Mouse (Mus musculus): ENCODE measurements at regions not wholly inside any gene's neighbourhood (a gene's known extent, or its start where the extent isn't known, plus 50 kb on each side); places are given as distances from the start of the nearest gene placed in this dataset.

DNA sequence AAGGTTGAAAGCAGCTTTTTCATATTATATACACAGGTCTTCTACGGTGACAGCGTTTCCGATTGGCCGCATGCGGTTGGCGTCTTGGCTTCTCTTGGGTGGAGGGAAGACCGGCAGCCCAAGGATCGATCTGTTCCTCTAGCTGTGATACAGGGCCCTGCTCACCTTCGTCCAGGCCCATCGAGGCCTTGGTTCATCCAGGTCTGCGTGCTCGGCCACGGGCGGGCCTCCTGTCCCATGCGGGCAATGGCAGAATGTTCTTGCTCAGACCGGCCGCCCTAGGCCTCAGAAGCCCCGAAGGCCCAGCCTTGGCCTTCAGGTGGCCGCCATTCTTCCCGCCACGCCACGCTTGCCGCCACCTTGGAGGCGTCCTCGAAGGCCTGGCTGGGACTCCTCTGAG is 194.4 kb upstream of the Ppp6c start:
- ATAC-seq (ENCODE audit: low read depth) (no peak), DNase-seq (no peak)
- no peaks in the 10 kb centered on the region for H3K27me3 ChIP-seq
- H3K36me3 ChIP-seq = no peaks in the 10 kb centered on the region
- no peak overlapping the region for H3K27ac ChIP-seq
- WGBS (ENCODE audit: insufficient replicate concordance) = 92% methylated on average over 25 of the region's 25 CpGs
- no peaks in the 10 kb centered on the region for H3K4me1 ChIP-seq (replicated peaks)
- H3K4me2 ChIP-seq = no peak overlapping the region
- 0 out of 2 replicates have a peak, but pooled peaks cover 3% of the 10 kb centered on the region for H3K9me3 ChIP-seq (replicated peaks)
- H3K9ac ChIP-seq = no peak overlapping the region
- no peak overlapping the region for H3K4me3 ChIP-seq (replicated peaks)

DNA sequence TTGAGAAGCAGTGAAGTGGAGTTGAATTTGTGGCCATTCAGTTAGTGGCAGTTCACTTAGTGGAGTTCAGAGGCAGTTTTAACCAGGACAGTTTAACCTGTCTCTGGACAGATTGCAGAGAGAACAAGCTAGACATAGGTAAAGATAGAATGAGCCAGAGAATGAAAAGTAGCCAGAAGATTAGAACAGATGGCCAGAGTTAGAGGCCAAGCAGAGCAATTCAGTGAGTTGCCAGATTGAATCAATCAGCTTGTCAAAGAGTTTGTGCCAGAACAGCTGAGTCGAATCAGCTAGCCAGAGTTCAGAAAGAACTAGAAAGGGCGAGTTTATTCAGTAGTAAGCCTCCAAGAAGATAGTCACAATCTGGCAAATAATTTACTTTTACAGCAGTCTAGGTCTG is 174.1 kb upstream of the Ppp6c start:
- H3K27ac ChIP-seq = no peak overlapping the region
- no peak for ATAC-seq (ENCODE audit: low read depth)
- H3K4me1 ChIP-seq (replicated peaks) = no peaks in the 10 kb centered on the region
- no peaks in the 10 kb centered on the region for H3K36me3 ChIP-seq
- H3K4me3 ChIP-seq (replicated peaks) = no peak overlapping the region
- DNase-seq = no peak
- no peaks in the 10 kb centered on the region for H3K9me3 ChIP-seq (replicated peaks)
- H3K9ac ChIP-seq = no peak overlapping the region
- H3K4me2 ChIP-seq = no peak overlapping the region
- 44% methylated on average over 2 of the region's 2 CpGs for WGBS (ENCODE audit: insufficient replicate concordance)
- H3K27me3 ChIP-seq = no peaks in the 10 kb centered on the region

DNA sequence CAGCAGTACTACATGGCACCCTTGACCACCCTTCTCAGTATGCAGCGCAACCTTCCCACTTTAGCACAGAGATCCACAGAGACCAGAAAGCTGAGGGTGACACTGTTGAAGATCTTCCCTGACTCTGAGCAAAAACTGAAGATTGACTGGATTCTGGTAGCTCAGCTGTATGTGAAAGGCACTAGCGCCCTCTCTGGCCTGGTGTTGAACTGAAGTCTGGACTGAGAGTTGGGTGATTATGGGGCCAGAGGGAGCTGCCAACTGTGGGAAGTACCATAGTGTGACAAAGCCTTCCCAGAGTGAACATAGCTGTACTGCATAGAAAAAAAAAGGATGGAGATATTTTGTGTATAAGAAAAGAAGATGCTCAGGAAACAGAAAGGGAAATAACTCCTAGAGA is 173.3 kb upstream of the Ppp6c start:
- Histone ChIP-seq H3K9ac (no peak overlapping the region), H3K9me3 (replicated peaks) (no peaks in the 10 kb centered on the region), H3K27ac (no peak overlapping the region), H3K27me3 (no peaks in the 10 kb centered on the region), H3K4me1 (replicated peaks) (no peaks in the 10 kb centered on the region), H3K4me2 (no peak overlapping the region), H3K36me3 (no peaks in the 10 kb centered on the region), H3K4me3 (replicated peaks) (no peak overlapping the region)
- DNase-seq (no peak), ATAC-seq (ENCODE audit: low read depth) (no peak)
- 54% methylated on average over 2 of the region's 2 CpGs for WGBS (ENCODE audit: insufficient replicate concordance)

DNA sequence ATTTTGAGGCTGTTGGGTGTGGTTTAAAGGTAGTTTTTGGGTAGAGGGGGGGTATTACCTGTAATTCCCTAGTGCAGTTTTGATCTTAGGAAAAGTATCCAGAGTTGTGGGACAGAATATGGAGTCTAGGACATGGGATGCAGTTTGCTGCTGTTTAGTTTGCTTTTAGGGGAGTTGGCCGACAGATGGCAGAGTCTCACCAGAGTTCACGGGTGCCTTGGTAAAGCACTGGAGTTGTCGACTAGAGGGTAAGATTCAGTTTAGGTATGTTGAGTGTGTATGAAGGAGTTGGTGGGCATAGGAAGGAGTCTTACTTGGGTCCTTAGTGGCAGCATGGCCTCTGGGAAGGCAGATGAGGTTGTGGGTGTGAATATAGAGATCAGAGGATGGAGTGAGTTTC is 168.4 kb upstream of the Ppp6c start:
- 52% methylated on average over 3 of the region's 3 CpGs for WGBS (ENCODE audit: insufficient replicate concordance)
- no peak for ATAC-seq (ENCODE audit: low read depth)
- Histone ChIP-seq H3K27ac (no peak overlapping the region), H3K27me3 (no peaks in the 10 kb centered on the region), H3K4me2 (no peak overlapping the region), H3K9me3 (replicated peaks) (no peaks in the 10 kb centered on the region), H3K4me1 (replicated peaks) (no peaks in the 10 kb centered on the region), H3K36me3 (no peaks in the 10 kb centered on the region), H3K4me3 (replicated peaks) (no peak overlapping the region), H3K9ac (no peak overlapping the region)
- no peak for DNase-seq

DNA sequence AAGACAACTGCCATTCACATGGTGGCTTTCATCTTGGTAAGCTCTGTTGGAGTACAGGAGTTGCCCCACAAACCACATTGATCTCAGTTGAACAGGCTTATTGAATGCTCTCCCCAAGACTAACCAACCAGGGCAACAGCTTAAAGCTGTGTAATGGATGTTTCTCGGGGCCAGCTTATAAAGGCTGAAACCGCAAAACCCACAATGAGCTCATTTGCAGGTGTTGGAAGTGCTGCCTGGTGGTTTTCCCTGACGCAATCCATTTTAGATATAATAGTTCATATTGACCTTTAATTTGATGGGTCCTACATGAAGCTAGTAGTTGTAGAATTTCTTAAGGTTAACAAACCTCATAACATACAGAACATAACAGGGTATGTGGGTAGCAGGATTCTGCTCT is 151.0 kb upstream of the Ppp6c start:
- Histone ChIP-seq H3K4me3 (replicated peaks) (no peak overlapping the region), H3K27ac (no peak overlapping the region), H3K9me3 (replicated peaks) (no peaks in the 10 kb centered on the region), H3K4me1 (replicated peaks) (no peaks in the 10 kb centered on the region), H3K27me3 (no peaks in the 10 kb centered on the region), H3K4me2 (no peak overlapping the region), H3K36me3 (no peaks in the 10 kb centered on the region), H3K9ac (no peak overlapping the region)
- 63% methylated on average over 3 of the region's 3 CpGs for WGBS (ENCODE audit: insufficient replicate concordance)
- DNase-seq = no peak
- no peak for ATAC-seq (ENCODE audit: low read depth)

DNA sequence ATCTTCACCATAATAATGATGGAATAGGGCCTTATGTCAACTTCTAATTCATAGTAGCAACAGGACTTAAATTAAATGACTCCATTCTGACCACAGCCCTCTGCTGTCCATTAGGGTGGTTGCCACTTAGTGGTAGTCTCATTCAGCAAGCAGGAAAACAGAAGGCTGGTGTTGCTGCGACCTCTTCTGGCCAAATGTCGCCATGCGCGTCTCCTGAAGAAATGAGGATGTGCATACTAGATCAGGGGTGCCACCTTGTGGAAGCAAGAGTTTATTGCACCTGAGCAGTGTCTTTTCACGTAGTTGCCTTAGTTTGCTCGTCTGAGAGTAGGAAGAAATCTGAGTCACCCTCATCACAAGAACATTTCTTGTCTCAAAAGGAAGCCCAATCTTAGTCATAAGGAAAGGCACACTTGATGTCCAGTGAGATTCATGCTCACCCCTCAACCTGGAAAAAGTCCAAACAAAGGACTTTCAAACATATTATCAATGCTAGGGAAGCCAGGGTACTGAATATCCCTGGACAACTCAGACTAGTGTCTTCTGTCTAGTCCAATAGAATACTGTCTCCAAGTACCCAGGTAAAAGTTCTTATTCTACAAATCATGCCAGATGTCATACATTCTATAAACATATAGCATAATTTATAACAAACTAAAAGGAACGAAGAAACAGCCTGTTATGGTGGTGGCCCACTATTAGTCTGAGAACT is 147.0 kb upstream of the Ppp6c start:
- WGBS (ENCODE audit: insufficient replicate concordance) = 14% methylated on average over 7 of the region's 7 CpGs
- H3K9ac ChIP-seq = no peak overlapping the region
- no peak overlapping the region for H3K4me2 ChIP-seq
- DNase-seq = peak; percentile 87
- peak; percentile 83 for ATAC-seq (ENCODE audit: low read depth)
- no peaks in the 10 kb centered on the region for H3K9me3 ChIP-seq (replicated peaks)
- no peaks in the 10 kb centered on the region for H3K36me3 ChIP-seq
- no peaks in the 10 kb centered on the region for H3K27me3 ChIP-seq
- no peaks in the 10 kb centered on the region for H3K4me1 ChIP-seq (replicated peaks)
- no peak overlapping the region for H3K27ac ChIP-seq
- H3K4me3 ChIP-seq (replicated peaks) = no peak overlapping the region

DNA sequence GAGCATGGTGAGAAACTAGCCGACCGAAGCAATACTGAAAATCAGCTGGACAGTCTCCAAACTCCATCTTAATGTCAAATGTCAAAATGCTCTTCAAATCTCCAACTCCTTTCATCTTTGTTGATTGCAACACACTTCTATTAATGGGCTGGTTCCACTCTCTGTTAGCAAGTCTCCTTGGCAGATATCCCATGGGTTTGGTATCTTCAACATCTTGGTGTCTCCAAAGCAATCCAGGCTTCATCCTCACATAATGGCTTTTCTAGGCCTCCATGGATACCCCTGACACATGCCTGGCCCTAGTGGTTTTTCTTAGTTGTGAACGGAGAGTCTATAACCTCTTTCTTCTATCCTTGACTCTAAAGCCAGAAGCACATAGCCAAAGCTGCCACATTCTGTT is 118.0 kb upstream of the Ppp6c start:
- no peaks in the 10 kb centered on the region for H3K36me3 ChIP-seq
- H3K4me1 ChIP-seq (replicated peaks) = no peaks in the 10 kb centered on the region
- 59% methylated on average over 3 of the region's 3 CpGs for WGBS (ENCODE audit: insufficient replicate concordance)
- ATAC-seq (ENCODE audit: low read depth) (no peak), DNase-seq (no peak)
- no peak overlapping the region for H3K4me3 ChIP-seq (replicated peaks)
- H3K9ac ChIP-seq = no peak overlapping the region
- H3K27ac ChIP-seq = no peak overlapping the region
- H3K27me3 ChIP-seq = no peaks in the 10 kb centered on the region
- H3K4me2 ChIP-seq = no peak overlapping the region
- H3K9me3 ChIP-seq (replicated peaks) = no peaks in the 10 kb centered on the region

DNA sequence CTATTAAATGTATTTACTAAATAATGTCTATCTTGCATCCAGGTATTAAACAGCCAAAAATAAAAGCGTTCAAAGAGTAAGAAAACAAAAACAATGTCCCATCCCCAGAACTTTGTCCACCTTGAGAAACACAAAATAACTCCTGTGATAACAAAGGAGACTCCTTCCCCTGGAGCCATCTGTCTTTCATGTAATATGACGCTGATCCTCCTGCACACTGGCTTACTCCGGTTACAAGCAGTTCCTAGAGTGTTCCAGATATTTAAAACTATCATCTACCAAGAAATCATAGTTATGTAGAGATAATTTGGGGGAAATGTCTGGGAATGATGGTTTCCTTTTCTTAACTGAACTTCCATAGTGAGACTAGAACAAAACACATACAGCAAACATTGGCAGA is 114.2 kb upstream of the Ppp6c start:
- 59% methylated on average over 3 of the region's 3 CpGs for WGBS (ENCODE audit: insufficient replicate concordance)
- H3K27ac ChIP-seq = no peak overlapping the region
- no peak for DNase-seq

DNA sequence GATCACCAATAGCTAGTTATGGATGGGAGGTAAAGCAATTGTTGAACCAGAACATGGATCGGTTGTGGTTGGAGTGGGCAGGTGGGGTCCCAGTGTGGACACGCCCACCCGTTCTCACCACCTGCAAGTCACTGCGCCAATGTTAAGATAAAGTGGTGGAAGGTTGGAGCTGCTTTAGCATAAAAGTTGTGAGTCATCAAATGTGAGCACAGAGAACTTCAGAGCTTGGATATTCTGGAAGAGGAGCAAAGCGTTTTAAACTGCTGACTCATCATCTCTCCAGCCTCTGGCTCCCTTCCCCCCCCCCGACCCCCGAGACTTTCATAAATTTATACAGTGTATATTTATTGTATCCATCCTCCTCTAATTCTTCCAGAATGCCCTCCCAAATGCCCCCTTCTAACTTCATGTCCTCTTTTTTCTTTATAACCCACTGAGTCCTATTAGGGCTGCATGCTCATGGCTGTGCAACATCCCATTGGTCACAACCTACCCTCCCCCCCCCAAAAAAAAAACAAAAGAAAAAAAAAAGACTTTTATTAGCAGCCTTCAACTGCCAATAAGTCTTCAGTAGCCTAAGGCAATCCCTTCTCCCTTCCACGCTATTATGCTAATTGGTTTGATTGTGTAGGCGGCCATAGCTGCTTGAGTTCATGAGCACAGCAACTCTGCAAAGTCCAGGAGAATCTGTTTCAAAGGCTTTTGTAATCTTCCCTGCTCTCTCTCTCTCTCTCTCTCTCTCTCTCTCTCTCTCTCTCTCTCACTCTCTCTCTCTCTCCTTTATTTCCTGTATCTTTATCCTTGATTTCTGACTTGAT is 112.8 kb upstream of the Ppp6c start:
- Histone ChIP-seq H3K4me1 (replicated peaks) (no peaks in the 10 kb centered on the region), H3K4me2 (no peak overlapping the region), H3K4me3 (replicated peaks) (no peak overlapping the region), H3K36me3 (no peaks in the 10 kb centered on the region), H3K27me3 (no peaks in the 10 kb centered on the region), H3K9me3 (replicated peaks) (no peaks in the 10 kb centered on the region), H3K27ac (no peak overlapping the region), H3K9ac (no peak overlapping the region)
- DNase-seq (no peak), ATAC-seq (ENCODE audit: low read depth) (no peak)
- 66% methylated on average over 9 of the region's 9 CpGs for WGBS (ENCODE audit: insufficient replicate concordance)

More for the DNA sequence above, 114.2 kb upstream of the Ppp6c start:
- Histone ChIP-seq H3K4me3 (replicated peaks) (no peak overlapping the region), H3K4me2 (no peak overlapping the region), H3K4me1 (replicated peaks) (no peaks in the 10 kb centered on the region), H3K27me3 (no peaks in the 10 kb centered on the region), H3K9me3 (replicated peaks) (no peaks in the 10 kb centered on the region), H3K36me3 (no peaks in the 10 kb centered on the region), H3K9ac (no peak overlapping the region)
- no peak for ATAC-seq (ENCODE audit: low read depth)

DNA sequence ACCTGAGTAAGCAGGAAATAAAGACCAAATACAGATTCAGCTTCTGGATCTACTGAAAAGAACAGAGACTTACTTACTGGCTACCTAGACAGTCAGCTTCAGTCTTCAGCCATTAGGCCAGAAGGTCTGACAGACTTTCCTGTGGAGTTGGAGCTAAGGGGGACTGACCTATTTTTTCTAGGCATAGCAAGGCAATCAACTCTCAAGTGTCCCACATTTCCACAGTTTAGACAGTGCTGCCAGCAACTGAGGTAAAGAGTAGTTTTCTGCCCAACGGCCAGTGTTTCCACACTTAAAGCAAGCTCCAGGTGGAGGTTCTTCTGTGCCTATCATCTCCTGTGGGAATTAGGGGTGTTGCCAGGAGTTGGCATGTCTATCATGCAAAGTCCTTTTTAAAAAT is 111.3 kb upstream of the Ppp6c start:
- H3K4me3 ChIP-seq (replicated peaks) = no peak overlapping the region
- H3K27ac ChIP-seq = no peak overlapping the region
- ATAC-seq (ENCODE audit: low read depth) (no peak), DNase-seq (no peak)
- H3K27me3 ChIP-seq = no peaks in the 10 kb centered on the region
- WGBS (ENCODE audit: insufficient replicate concordance) = 66% methylated on average over 1 of the region's 1 CpGs
- no peak overlapping the region for H3K4me2 ChIP-seq
- H3K9ac ChIP-seq = no peak overlapping the region
- H3K36me3 ChIP-seq = no peaks in the 10 kb centered on the region
- H3K4me1 ChIP-seq (replicated peaks) = no peaks in the 10 kb centered on the region
- H3K9me3 ChIP-seq (replicated peaks) = no peaks in the 10 kb centered on the region

DNA sequence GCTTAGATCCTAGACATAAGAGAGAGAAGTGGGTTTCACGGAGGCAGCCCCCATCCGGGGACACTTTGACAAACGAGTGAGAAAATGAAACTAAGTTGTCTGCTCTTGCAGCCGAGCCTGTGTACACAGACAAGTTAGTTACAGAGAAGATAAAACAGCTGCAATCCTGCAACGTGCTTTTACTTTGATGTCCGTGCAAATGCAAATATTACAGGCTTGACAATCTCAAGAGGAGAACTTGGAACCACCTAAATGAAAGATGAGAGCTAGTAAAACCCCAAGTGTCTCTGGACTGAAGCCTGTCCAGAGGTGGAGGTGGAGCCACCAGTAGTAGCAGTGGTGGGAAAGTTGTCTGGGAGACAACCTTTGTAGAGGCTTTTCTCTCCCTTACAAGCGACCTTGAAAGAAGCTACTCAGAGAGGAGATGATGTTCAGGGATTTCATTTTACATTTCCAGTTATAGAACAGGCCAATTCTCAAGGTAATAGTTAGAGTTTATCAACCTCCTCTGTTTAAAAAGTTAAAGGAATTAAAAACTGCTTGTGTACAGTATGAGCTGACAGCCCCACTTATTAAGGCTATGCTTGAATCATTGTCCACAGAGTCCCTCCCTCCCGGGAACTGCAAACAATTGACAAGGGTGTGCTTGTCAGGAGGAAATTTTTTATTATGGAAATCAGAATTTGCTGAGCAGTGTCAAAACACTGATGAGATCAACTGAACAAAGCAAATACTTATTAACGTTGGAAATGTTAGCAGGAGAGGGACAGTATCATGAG is 99.7 kb upstream of the Ppp6c start:
- Histone ChIP-seq H3K9me3 (replicated peaks) (no peaks in the 10 kb centered on the region), H3K27ac (peak overlapping the region; percentile 95), H3K9ac (peak overlapping the region; percentile 68), H3K4me2 (peak overlapping the region; percentile 66), H3K36me3 (no peaks in the 10 kb centered on the region), H3K4me1 (replicated peaks) (peaks cover 44% of the 10 kb centered on the region), H3K27me3 (no peaks in the 10 kb centered on the region), H3K4me3 (replicated peaks) (peak overlapping the region; percentile 43)
- peak; percentile 45 for DNase-seq
- ATAC-seq (ENCODE audit: low read depth) = peak; percentile 67
- 20% methylated on average over 9 of the region's 9 CpGs for WGBS (ENCODE audit: insufficient replicate concordance)
